ENCODE assay signal across 8 mouse cellular contexts in genomic region chr12:70937571-70938384, GRCm38 (mm10). TPM values are rescaled to one million over a fixed set of nuclear protein-coding genes. Genes with fewer than 3 reads are reported as not detected.
DNase-seq lines count a peak whose midpoint lies in the region; ATAC-seq and TF ChIP-seq lines count a peak whose summit lies in the region.

Gene Actr10, plus strand, starts transcription at chr12:70937857.

- no peaks in the 10 kb centered on the region for H3K27me3 ChIP-seq in forebrain, embryonic 10.5 days (ENCODE audit: poor library complexity, severe bottlenecking)
- H3K27me3 ChIP-seq in heart, embryonic 15.5 days = no peaks in the 10 kb centered on the region
- H3K27me3 ChIP-seq in liver, embryonic 14.5 days (ENCODE audit: control insufficient read depth, insufficient read depth, low read length) = no peaks in the 10 kb centered on the region
- H3K27me3 ChIP-seq in neural tube, embryonic 11.5 days (ENCODE audit: control insufficient read depth, insufficient read depth, low read length) = no peaks in the 10 kb centered on the region
- no peaks in the 10 kb centered on the region for H3K27me3 ChIP-seq in stomach, postnatal 0 days (ENCODE audit: control insufficient read depth, insufficient read depth, low read length)

- peak within 1 kb of the TSS; percentile 66 for H3K4me2 ChIP-seq in heart, embryonic 15.5 days
- peak within 1 kb of the TSS; percentile 68 for H3K4me2 ChIP-seq in liver, embryonic 14.5 days (ENCODE audit: low read depth)
- peak within 1 kb of the TSS; percentile 75 for H3K4me2 ChIP-seq in neural tube, embryonic 11.5 days (ENCODE audit: low read depth)
- H3K4me2 ChIP-seq in stomach, postnatal 0 days (replicated peaks; ENCODE audit: low read depth) = peak within 1 kb of the TSS; percentile 67

- peak within 1 kb of the TSS; percentile 78 for H3K9ac ChIP-seq in heart, embryonic 15.5 days
- peak within 1 kb of the TSS; percentile 93 for H3K9ac ChIP-seq in liver, embryonic 14.5 days (replicated peaks)
- peak within 1 kb of the TSS; percentile 73 for H3K9ac ChIP-seq in neural tube, embryonic 11.5 days (ENCODE audit: low read length)
- peak within 1 kb of the TSS; percentile 91 for H3K9ac ChIP-seq in stomach, postnatal 0 days (ENCODE audit: low read length)

- peak; percentile 78 for DNase-seq in c-Kit-negative CD71-positive TER-119-positive erythroid progenitor cells, embryonic 14.5 days (ENCODE audit: low read depth, low spot score)
- peak; percentile 93 for DNase-seq in forebrain, embryonic 10.5 days (ENCODE audit: extremely low spot score, low spot score)
- DNase-seq in kidney, postnatal 25 days = peak; percentile 94 to 95
- peak; percentile 68 to 78 (median 71) for DNase-seq in liver, embryonic 14.5 days (ENCODE audit: low read depth in 3 of 3, low spot score in 3 of 3)
- peak; percentile 96 for DNase-seq in neural tube, embryonic 11.5 days (ENCODE audit: low spot score)
- DNase-seq in stomach, postnatal 0 days (ENCODE audit: low spot score) = peak; percentile 96

- 0 out of 2 replicates have a peak, but pooled peaks cover 3% of the 10 kb centered on the region for H3K9me3 ChIP-seq in forebrain, embryonic 10.5 days
- H3K9me3 ChIP-seq in heart, embryonic 15.5 days (replicated peaks) = no peaks in the 10 kb centered on the region
- H3K9me3 ChIP-seq in liver, embryonic 14.5 days (ENCODE audit: control insufficient read depth, low read length) = no peaks in the 10 kb centered on the region
- H3K9me3 ChIP-seq in neural tube, embryonic 11.5 days (ENCODE audit: control insufficient read depth, low read length) = no peaks in the 10 kb centered on the region
- H3K9me3 ChIP-seq in stomach, postnatal 0 days (ENCODE audit: control insufficient read depth, low read length) = no peaks in the 10 kb centered on the region

- H3K27ac ChIP-seq in forebrain, embryonic 10.5 days = peak within 1 kb of the TSS; percentile 92
- H3K27ac ChIP-seq in heart, embryonic 15.5 days = peak within 1 kb of the TSS; percentile 91
- peak within 1 kb of the TSS; percentile 85 for H3K27ac ChIP-seq in liver, embryonic 14.5 days
- H3K27ac ChIP-seq in neural tube, embryonic 11.5 days (ENCODE audit: low read depth, low read length) = peak within 1 kb of the TSS; percentile 72
- H3K27ac ChIP-seq in stomach, postnatal 0 days (replicated peaks) = peak within 1 kb of the TSS; percentile 90

- H3K36me3 ChIP-seq in forebrain, embryonic 10.5 days (replicated peaks) = peaks cover 21% of the 10 kb centered on the region
- H3K36me3 ChIP-seq in heart, embryonic 15.5 days = peaks cover 14% of the 10 kb centered on the region
- no peaks in the 10 kb centered on the region; the same call in 1 of the 2 replicates for H3K36me3 ChIP-seq in liver, embryonic 14.5 days (replicated peaks; ENCODE audit: control insufficient read depth, insufficient read depth, low read depth)
- H3K36me3 ChIP-seq in neural tube, embryonic 11.5 days (ENCODE audit: control insufficient read depth, insufficient read depth, low read length) = no peaks in the 10 kb centered on the region
- peaks cover 8% of the 10 kb centered on the region; the same call in 1 of the 2 replicates for H3K36me3 ChIP-seq in stomach, postnatal 0 days (ENCODE audit: control insufficient read depth, insufficient read depth, low read length)

- ATAC-seq in CD4-positive, CD25-positive, alpha-beta regulatory T cell, adult 4 months = peak; percentile 91
- ATAC-seq in heart, embryonic 15.5 days (replicated peaks; ENCODE audit: insufficient number of reproducible peaks, insufficient read depth, low FRiP score, low read depth) = peak; percentile 96
- peak; percentile 98 for ATAC-seq in liver, embryonic 14.5 days (ENCODE audit: insufficient read depth)
- peak; percentile 97 for ATAC-seq in neural tube, embryonic 11.5 days (ENCODE audit: insufficient read depth, low FRiP score, low TSS enrichment)
- ATAC-seq in stomach, postnatal 0 days (ENCODE audit: low FRiP score, low TSS enrichment) = peak; percentile 96

- no peak for TF ChIP-seq CTCF in liver, embryonic 14.5 days (IDR thresholded peaks at IDR 0.05; ENCODE audit: low read depth)
- TF ChIP-seq CTCF in stomach, postnatal 0 days (IDR thresholded peaks at IDR 0.05; ENCODE audit: low read depth) = no peak

- H3K4me1 ChIP-seq in forebrain, embryonic 10.5 days = peaks cover 12% of the 10 kb centered on the region
- H3K4me1 ChIP-seq in heart, embryonic 15.5 days (replicated peaks) = peaks cover 8% of the 10 kb centered on the region
- peaks cover 0 to 5% of the 10 kb centered on the region in 2 experiments; a peak in 3 of 4 replicates for H3K4me1 ChIP-seq in liver, embryonic 14.5 days (replicated peaks; ENCODE audit: control insufficient read depth in 2 of 2, insufficient read depth in 2 of 2, low read length in 1 of 2)
- no peaks in the 10 kb centered on the region; the same call in 1 of the 2 replicates for H3K4me1 ChIP-seq in neural tube, embryonic 11.5 days (ENCODE audit: control insufficient read depth, insufficient read depth, low read length)
- no peaks in the 10 kb centered on the region for H3K4me1 ChIP-seq in stomach, postnatal 0 days (replicated peaks; ENCODE audit: control insufficient read depth, insufficient read depth)

- TF ChIP-seq EP300 in liver, embryonic 14.5 days (IDR thresholded peaks at IDR 0.05; ENCODE audit: low read depth) = no peak
- TF ChIP-seq EP300 in stomach, postnatal 0 days (optimal IDR thresholded peaks at IDR 0.05) = no peak

- peak within 1 kb of the TSS; percentile 93 for H3K4me3 ChIP-seq in forebrain, embryonic 10.5 days
- peak within 1 kb of the TSS; percentile 79 for H3K4me3 ChIP-seq in heart, embryonic 15.5 days
- peak within 1 kb of the TSS; percentile 96 to 98 for H3K4me3 ChIP-seq in liver, embryonic 14.5 days (ENCODE audit: insufficient read depth in 1 of 2, low read depth in 2 of 2, low read length in 2 of 2)
- peak within 1 kb of the TSS; percentile 86 for H3K4me3 ChIP-seq in neural tube, embryonic 11.5 days (ENCODE audit: low read depth, low read length)
- H3K4me3 ChIP-seq in stomach, postnatal 0 days (ENCODE audit: low read depth, low read length) = peak within 1 kb of the TSS; percentile 85

- under 1% methylated on average over 59 of the region's 59 CpGs for WGBS in forebrain, embryonic 10.5 days
- WGBS in heart, embryonic 15.5 days = under 1% methylated on average over 59 of the region's 59 CpGs
- WGBS in liver, embryonic 14.5 days (ENCODE audit: insufficient replicate concordance) = under 1% methylated on average over 59 of the region's 59 CpGs
- WGBS in neural tube, embryonic 11.5 days = under 1% methylated on average over 59 of the region's 59 CpGs
- WGBS in stomach, postnatal 0 days = under 1% methylated on average over 57 of the region's 59 CpGs

RNA-seq across cellular contexts. Expression of gene Actr10, which starts in this region (rescaled TPM):
- 100 to 1,000 TPM; 223 to 263 TPM for polyA plus RNA-seq in CD4-positive, CD25-positive, alpha-beta regulatory T cell, adult 4 months (2017; shearing (Covaris generic))
- 217 and 218 TPM in 2 replicates for polyA plus RNA-seq in forebrain, embryonic 10.5 days (2016; fragmentation: Nextera tagmentation; extraction: Ambion mirVana)
- 162 and 181 TPM in 2 replicates for polyA plus RNA-seq in heart, embryonic 15.5 days (2015; fragmentation: Nextera tagmentation; extraction: Ambion mirVana)
- 11.4 and 20.1 TPM in 2 replicates for polyA plus RNA-seq in liver, embryonic 14.5 days (2012; rRNA removed)
- polyA plus RNA-seq in liver, embryonic 14.5 days (2014; fragmentation: Nextera tagmentation; extraction: Ambion mirVana) = 127 and 128 TPM in 2 replicates
- polyA plus RNA-seq in neural tube, embryonic 11.5 days (2014; fragmentation: Nextera tagmentation; extraction: Ambion mirVana) = 290 and 299 TPM in 2 replicates
- 193 and 199 TPM in 2 replicates for polyA plus RNA-seq in stomach, postnatal 0 days (2015; fragmentation: Nextera tagmentation; extraction: Ambion mirVana)

Comparison
In these comparisons a context has a peak if more than half of its experiments do, and no peak if none do; other contexts are left out.
1. Peak in every context shown above with its lines: DNase-seq, ATAC-seq, H3K4me3 ChIP-seq and H3K27ac ChIP-seq.